Mouse (Mus musculus): ENCODE measurements at regions not wholly inside any gene's neighbourhood (a gene's known extent, or its start where the extent isn't known, plus 50 kb on each side); places are given as distances from the start of the nearest gene placed in this dataset.
A peak's percentile ranks its signal among the peaks of the same experiment; 100 is the strongest.

GRCm38 (mm10) chr14:24081911-24082558 lies 67.7 kb upstream of the Kcnma1 start:
- DNase-seq (ENCODE audit: low spot score), result peak; percentile 35

GRCm38 (mm10) chr14:24068693-24069092 lies 54.4 kb upstream of the Kcnma1 start:
- DNase-seq (ENCODE audit: low spot score), result peak; percentile 39

GRCm38 (mm10) chr14:24067657-24068056 lies 53.4 kb upstream of the Kcnma1 start:
- peak; percentile 78 for DNase-seq (ENCODE audit: low spot score)

GRCm38 (mm10) chr14:24065231-24065767 lies 51.0 kb upstream of the Kcnma1 start:
- no peak for DNase-seq (ENCODE audit: low spot score)
